Mouse (Mus musculus): Measurements from ENCODE around the gene Kbtbd2. TPM values are rescaled to one million over a fixed set of nuclear protein-coding genes. Genes with fewer than 3 reads are reported as not detected.

The Kbtbd2 gene
- polyA plus RNA-seq, 1 experiment, result 9.2 TPM

DNA sequence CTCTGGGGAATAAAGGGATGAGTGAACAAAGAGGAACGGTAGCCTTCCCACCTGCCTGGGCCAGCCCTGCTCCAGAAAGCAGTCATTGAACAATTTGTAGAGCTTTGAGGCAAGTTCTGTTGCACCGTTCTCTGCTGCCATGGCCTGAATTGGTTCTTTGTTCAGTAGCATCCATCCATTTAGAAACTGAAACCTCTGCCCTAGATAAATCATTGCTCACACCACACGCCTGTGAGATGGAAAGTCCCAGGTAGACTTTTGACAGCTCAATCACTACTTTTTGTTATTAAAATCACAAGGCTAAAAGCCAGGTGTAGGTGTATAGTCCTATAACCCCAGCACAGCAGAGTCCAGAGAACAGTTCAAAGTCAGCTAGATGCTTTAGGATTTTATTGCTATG lies 32.3 kb downstream of the Kbtbd2 start:
- no peak for TF ChIP-seq POLR2A (IDR thresholded peaks at IDR 0.05; ENCODE audit: low read depth, low read length)
- no peak for TF ChIP-seq CTCF (conservative IDR thresholded peaks at IDR 0.05; ENCODE audit: insufficient read depth, insufficient read length, low read depth, low read length)
- no peaks in the 10 kb centered on the region for H3K4me1 ChIP-seq (ENCODE audit: control insufficient read depth, insufficient read depth, low read length)
- H3K27ac ChIP-seq (ENCODE audit: insufficient read depth, low read depth, low read length), result no peak overlapping the region
- H3K4me3 ChIP-seq (ENCODE audit: insufficient read depth, low read depth, low read length), result no peak overlapping the region
- DNase-seq, result no peak
- peaks cover 9% of the 10 kb centered on the region for H3K36me3 ChIP-seq (ENCODE audit: control insufficient read depth, insufficient read depth, low read length)
- H3K27me3 ChIP-seq (replicated peaks; ENCODE audit: control insufficient read depth, insufficient read depth, low read length), result no peaks in the 10 kb centered on the region
- 62% methylated on average over 3 of the region's 3 CpGs for WGBS

DNA sequence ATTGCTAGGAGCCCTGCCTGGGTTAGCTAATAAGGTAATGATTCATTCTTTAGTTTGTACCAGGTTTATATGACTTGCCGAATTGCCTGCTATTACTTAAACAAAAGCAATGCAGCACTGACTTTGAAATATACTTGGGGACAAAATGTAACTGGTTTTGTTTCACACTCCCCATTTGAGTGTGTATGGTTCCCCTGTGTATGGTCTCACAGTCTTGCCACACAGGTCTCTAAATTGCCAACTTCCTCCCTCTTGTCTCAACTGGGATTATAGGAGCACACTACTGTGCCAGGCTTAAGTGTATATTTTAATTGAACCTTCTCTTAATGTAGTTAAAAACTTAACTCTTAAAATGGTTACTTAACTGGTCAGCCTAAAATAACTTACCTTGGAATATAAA lies 38.3 kb downstream of the Kbtbd2 start:
- no peak for TF ChIP-seq POLR2A (IDR thresholded peaks at IDR 0.05; ENCODE audit: low read depth, low read length)
- TF ChIP-seq CTCF (conservative IDR thresholded peaks at IDR 0.05; ENCODE audit: insufficient read depth, insufficient read length, low read depth, low read length), result no peak
- WGBS, result 61% methylated on average over 1 of the region's 1 CpGs
- no peak for DNase-seq
- Histone ChIP-seq H3K27ac (ENCODE audit: insufficient read depth, low read depth, low read length) (no peak overlapping the region), H3K36me3 (ENCODE audit: control insufficient read depth, insufficient read depth, low read length) (peaks cover 19% of the 10 kb centered on the region), H3K4me3 (ENCODE audit: insufficient read depth, low read depth, low read length) (no peak overlapping the region), H3K4me1 (ENCODE audit: control insufficient read depth, insufficient read depth, low read length) (peaks cover 3% of the 10 kb centered on the region; the same call in 1 of the 2 replicates), H3K27me3 (replicated peaks; ENCODE audit: control insufficient read depth, insufficient read depth, low read length) (no peaks in the 10 kb centered on the region)

DNA sequence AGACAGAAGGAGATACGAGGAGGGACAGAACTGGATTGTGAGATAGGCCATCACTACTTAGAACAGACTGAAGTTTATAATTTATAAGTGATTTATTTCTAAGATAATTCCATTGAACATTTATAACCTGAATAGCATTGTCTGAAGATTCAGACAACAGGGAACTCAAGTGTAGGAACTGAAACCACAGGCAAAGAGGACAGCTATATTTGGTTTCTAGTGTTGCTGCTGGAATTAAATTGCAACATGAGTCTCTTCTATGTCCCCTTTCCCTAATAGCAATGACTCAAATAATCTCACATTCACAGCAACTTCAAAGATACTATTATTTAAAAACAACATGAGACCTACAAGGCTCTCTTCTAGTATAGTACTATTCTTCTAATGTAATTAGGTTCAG lies 41.5 kb downstream of the Kbtbd2 start:
- DNase-seq, result no peak
- Histone ChIP-seq H3K36me3 (ENCODE audit: control insufficient read depth, insufficient read depth, low read length) (peaks cover 9% of the 10 kb centered on the region), H3K4me1 (ENCODE audit: control insufficient read depth, insufficient read depth, low read length) (peaks cover 3% of the 10 kb centered on the region; the same call in 1 of the 2 replicates), H3K27ac (ENCODE audit: insufficient read depth, low read depth, low read length) (no peak overlapping the region), H3K4me3 (ENCODE audit: insufficient read depth, low read depth, low read length) (no peak overlapping the region), H3K27me3 (replicated peaks; ENCODE audit: control insufficient read depth, insufficient read depth, low read length) (no peaks in the 10 kb centered on the region)
- 89% methylated on average over 1 of the region's 1 CpGs for WGBS
- TF ChIP-seq POLR2A (IDR thresholded peaks at IDR 0.05; ENCODE audit: low read depth, low read length) (no peak), CTCF (conservative IDR thresholded peaks at IDR 0.05; ENCODE audit: insufficient read depth, insufficient read length, low read depth, low read length) (no peak)

DNA sequence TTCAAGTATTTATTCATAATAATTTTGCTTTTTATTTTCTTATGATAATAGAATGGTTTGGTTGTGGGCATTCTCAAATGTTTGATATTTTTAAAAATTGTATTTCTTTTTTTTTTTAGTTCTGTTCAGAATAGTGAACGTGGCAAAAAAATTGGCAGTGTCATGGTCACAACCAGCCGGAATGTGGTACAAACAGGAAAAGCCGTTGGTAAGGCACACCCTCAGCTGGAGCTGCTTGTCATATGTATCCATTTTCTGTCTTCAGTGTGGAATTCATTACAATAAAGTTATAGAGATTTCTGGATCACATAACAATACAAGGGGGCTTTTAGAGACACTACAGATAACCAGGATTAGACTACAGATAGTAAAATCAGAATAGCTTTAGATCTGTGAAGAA lies 43.9 kb downstream of the Kbtbd2 start:
- 87% methylated on average over 3 of the region's 3 CpGs for WGBS
- no peak overlapping the region for H3K4me3 ChIP-seq (ENCODE audit: insufficient read depth, low read depth, low read length)

DNA sequence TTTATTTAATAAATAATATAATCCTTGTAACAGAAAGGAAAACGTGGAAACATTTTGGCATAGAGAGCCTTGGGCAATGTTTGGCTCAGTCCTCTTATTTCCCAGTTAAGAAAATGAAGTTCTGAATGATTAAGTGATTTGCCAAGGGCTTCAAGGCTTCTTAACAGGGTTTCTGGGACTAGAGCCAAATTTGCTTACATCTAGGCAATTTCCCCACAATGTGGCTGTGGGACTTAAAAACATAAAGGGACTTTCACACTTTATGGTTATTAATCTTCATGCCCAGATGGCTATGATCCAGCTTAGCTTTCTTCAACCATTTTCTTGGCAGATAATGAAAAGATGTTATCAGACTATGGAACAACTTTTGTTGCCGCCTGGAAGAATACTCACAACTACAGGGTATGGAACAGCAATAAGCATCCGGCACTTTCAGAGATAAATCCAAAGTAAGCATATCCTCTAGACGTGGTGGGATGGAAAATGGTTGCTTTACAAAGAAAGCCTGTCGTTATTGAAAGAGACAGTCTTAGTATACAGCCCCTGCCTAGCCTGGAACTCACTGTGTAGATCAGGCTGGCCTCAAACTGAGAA lies 51.6 kb downstream of the Kbtbd2 start:
- TF ChIP-seq CTCF (conservative IDR thresholded peaks at IDR 0.05; ENCODE audit: insufficient read depth, insufficient read length, low read depth, low read length) (no peak), POLR2A (IDR thresholded peaks at IDR 0.05; ENCODE audit: low read depth, low read length) (no peak)
- 54% methylated on average over 5 of the region's 5 CpGs for WGBS
- no peaks in the 10 kb centered on the region for H3K27me3 ChIP-seq (replicated peaks; ENCODE audit: control insufficient read depth, insufficient read depth, low read length)
- H3K27ac ChIP-seq (ENCODE audit: insufficient read depth, low read depth, low read length), result no peak overlapping the region
- H3K4me1 ChIP-seq (ENCODE audit: control insufficient read depth, insufficient read depth, low read length), result no peaks in the 10 kb centered on the region
- DNase-seq, result peak; percentile 20
- no peak overlapping the region for H3K4me3 ChIP-seq (ENCODE audit: insufficient read depth, low read depth, low read length)
- peaks cover 2% of the 10 kb centered on the region; the same call in 1 of the 2 replicates for H3K36me3 ChIP-seq (ENCODE audit: control insufficient read depth, insufficient read depth, low read length)

More for the DNA sequence above, 43.9 kb downstream of the Kbtbd2 start:
- no peak for DNase-seq
- no peak overlapping the region for H3K27ac ChIP-seq (ENCODE audit: insufficient read depth, low read depth, low read length)
- peaks cover 3% of the 10 kb centered on the region; the same call in 1 of the 2 replicates for H3K4me1 ChIP-seq (ENCODE audit: control insufficient read depth, insufficient read depth, low read length)
- H3K27me3 ChIP-seq (replicated peaks; ENCODE audit: control insufficient read depth, insufficient read depth, low read length), result no peaks in the 10 kb centered on the region
- peaks cover 9% of the 10 kb centered on the region for H3K36me3 ChIP-seq (ENCODE audit: control insufficient read depth, insufficient read depth, low read length)
- TF ChIP-seq CTCF (conservative IDR thresholded peaks at IDR 0.05; ENCODE audit: insufficient read depth, insufficient read length, low read depth, low read length) (no peak), POLR2A (IDR thresholded peaks at IDR 0.05; ENCODE audit: low read depth, low read length) (no peak)

DNA sequence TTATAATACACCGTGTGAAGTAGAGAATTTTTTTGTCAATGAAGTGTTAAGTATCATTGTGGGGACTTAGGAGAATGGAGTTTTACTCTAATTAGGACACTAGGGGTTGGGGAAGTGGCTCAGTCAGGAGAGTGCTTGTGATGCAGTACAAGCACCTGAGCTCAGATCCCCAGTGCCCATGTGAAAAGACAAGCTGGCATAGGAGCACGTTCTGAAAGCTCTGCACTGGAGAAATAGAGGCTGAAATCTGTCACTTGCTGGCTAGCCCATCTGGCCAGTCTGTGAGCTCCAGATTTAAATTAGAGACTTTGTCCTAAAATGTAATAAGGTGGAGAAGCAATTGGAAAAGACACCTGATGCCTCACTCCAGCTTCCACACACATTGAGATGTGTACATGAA lies 65.1 kb downstream of the Kbtbd2 start:
- Histone ChIP-seq H3K36me3 (ENCODE audit: control insufficient read depth, insufficient read depth, low read length) (peaks cover 10% of the 10 kb centered on the region), H3K27me3 (replicated peaks; ENCODE audit: control insufficient read depth, insufficient read depth, low read length) (no peaks in the 10 kb centered on the region), H3K4me3 (ENCODE audit: insufficient read depth, low read depth, low read length) (no peak overlapping the region), H3K27ac (ENCODE audit: insufficient read depth, low read depth, low read length) (no peak overlapping the region), H3K4me1 (ENCODE audit: control insufficient read depth, insufficient read depth, low read length) (no peaks in the 10 kb centered on the region)
- no peak for DNase-seq
- 80% methylated on average over 2 of the region's 2 CpGs for WGBS
- no peak for TF ChIP-seq POLR2A (IDR thresholded peaks at IDR 0.05; ENCODE audit: low read depth, low read length)
- TF ChIP-seq CTCF (conservative IDR thresholded peaks at IDR 0.05; ENCODE audit: insufficient read depth, insufficient read length, low read depth, low read length), result no peak

Other genes starting within 250 kb of the Kbtbd2 start
- 0.76 and 0.94 TPM in 2 replicates for gene Pde1c, start 228.7 kb downstream of the Kbtbd2 start, polyA plus RNA-seq (2012; rRNA removed)
- 4.0 and 7.2 TPM in 2 replicates for gene Lsm5, start 93.1 kb downstream of the Kbtbd2 start, polyA plus RNA-seq (2012; rRNA removed)
- gene Avl9, start 82.9 kb downstream of the Kbtbd2 start, polyA plus RNA-seq (2012; rRNA removed), result 7.8 and 8.2 TPM in 2 replicates
- gene Fkbp9, start 34.2 kb upstream of the Kbtbd2 start, polyA plus RNA-seq (2012; rRNA removed), result 50.4 TPM in 2 replicates
- gene Nt5c3, start 126.1 kb upstream of the Kbtbd2 start, polyA plus RNA-seq (2012; rRNA removed), result 13.3 and 15.1 TPM in 2 replicates
- gene Vmn1r4, start 126.2 kb upstream of the Kbtbd2 start, polyA plus RNA-seq (2012; rRNA removed), result 0.14 and 0.15 TPM in 2 replicates
- not detected in 2 replicates for gene Vmn1r5, start 172.5 kb upstream of the Kbtbd2 start, polyA plus RNA-seq (2012; rRNA removed)
- not detected in 2 replicates for gene Vmn1r6, start 199.4 kb upstream of the Kbtbd2 start, polyA plus RNA-seq (2012; rRNA removed)
- gene Vmn1r7, start 227.5 kb upstream of the Kbtbd2 start, polyA plus RNA-seq (2012; rRNA removed), result not detected in 2 replicates
- gene Vmn1r8, start 234.5 kb upstream of the Kbtbd2 start, polyA plus RNA-seq (2012; rRNA removed), result not detected in 2 replicates

All from kidney, adult 2 months (tissue).